Mouse (Mus musculus) bone marrow, adult 2 months (tissue): ENCODE results near the gene Stat4.

Source experiments
- CTCF ChIP-seq: fragments of 200-500 bp; IDR thresholded peaks from 2 replicates; pipeline ENCODE4 v1.5.1; 2011; ENCODE audit warnings: low read length, control low read depth; ENCODE audit not compliant: control insufficient read depth, insufficient read depth
- POLR2A ChIP-seq: fragments of 200-500 bp; IDR thresholded peaks from 2 replicates; pipeline ENCODE4 v1.6.1; 2011; ENCODE audit warnings: low read depth, mild to moderate bottlenecking, control low read depth, low read length, borderline replicate concordance; ENCODE audit not compliant: control insufficient read depth

DNA sequence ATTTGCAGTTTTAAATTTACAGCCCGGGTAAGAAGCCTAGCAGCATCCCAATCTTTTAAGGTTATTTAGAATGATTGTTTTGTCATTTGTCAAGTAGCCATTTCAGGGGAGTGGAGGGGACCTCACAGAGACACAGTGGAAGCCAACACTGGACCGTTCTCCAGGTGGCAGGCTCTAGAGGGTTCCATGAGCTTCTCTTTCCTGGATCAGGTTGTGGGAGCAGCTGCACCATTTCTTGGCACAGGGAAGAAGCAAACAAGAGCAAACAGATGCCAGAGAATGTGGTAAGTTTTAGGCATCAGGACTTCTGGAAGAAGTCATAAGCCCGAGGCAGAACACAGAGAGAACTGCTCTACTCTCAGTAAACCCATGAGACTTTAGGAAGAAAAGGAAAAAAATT, 129.5 kb downstream of the Stat4 start:
- TF ChIP-seq CTCF (no peak), POLR2A (no peak)
